Mouse (Mus musculus): ENCODE measurements around the gene Arl3. TPM values are rescaled to one million over a fixed set of nuclear protein-coding genes. Genes with fewer than 3 reads are reported as not detected.

The Arl3 gene
- polyA plus RNA-seq (2012; rRNA removed) = 93.7 and 103 TPM in 2 replicates

- DNase-seq (ENCODE audit: low spot score) = peak; percentile 76
These were observed at the start of gene Arl3, which contains the start of gene Sfxn2 for GRCm38 (mm10) chr19:46572951-46573937. Gene Arl3 (minus strand): TSS chr19:46573198. Gene Sfxn2 (plus strand): TSS chr19:46573365.

DNA sequence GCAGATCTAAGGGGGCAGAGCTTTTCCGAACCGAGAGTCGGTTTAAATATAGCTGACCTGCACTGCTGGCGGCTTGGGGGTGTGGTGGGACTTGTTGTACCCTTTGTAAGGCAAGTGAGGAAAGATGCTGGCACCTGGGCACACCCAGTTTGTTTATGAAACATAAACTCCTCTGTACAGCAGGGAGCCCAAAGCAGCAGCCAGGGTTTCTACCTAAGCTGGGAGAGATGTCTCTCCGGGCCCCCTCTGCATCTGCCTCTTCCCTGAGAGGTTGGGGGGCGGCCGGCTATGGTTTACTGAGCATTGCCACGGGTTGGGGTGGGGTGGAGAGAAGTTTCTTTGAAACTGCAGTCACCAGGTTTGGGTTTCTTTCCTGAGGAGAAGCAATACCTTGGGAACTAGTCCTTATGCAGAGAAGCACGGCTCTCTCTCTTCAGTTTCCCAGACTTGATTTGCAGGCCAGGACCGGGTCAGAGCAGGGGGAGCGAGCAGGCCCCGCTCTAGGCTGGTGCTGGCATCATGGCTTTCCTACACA lies 49.7 kb upstream of the Arl3 start:
- DNase-seq (ENCODE audit: low spot score) = no peak

- DNase-seq (ENCODE audit: low spot score) = no peak
These were observed 48.5 kb upstream of the Arl3 start for GRCm38 (mm10) chr19:46621236-46622183.

- DNase-seq (ENCODE audit: low spot score) = no peak
These were observed 47.2 kb upstream of the Arl3 start for GRCm38 (mm10) chr19:46620016-46620808.

GRCm38 (mm10) chr19:46619518-46619917 lies 46.5 kb upstream of the Arl3 start:
- no peak for DNase-seq (ENCODE audit: low spot score)

- DNase-seq (ENCODE audit: low spot score) = no peak
These were observed 46.0 kb upstream of the Arl3 start for GRCm38 (mm10) chr19:46619001-46619400.

DNA sequence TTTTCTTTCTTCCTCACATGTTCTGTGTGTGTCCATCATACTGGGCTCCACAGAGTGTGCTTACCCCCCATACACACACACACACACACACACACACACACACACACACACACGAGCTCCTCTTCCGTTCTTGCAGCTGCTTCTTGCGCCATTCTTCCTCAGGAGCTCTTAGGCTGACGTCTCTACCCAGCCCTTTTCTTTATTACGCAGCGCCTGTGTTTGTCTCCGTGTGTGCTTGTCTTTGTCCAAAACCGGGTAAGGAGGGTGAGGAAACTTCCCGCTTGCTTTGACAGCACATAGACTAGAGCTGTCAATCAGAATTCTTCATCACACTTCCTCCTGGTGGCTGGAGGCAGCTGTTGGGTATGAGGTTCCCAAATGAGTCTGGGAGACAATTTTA lies 45.3 kb upstream of the Arl3 start:
- DNase-seq (ENCODE audit: low spot score) = no peak

DNA sequence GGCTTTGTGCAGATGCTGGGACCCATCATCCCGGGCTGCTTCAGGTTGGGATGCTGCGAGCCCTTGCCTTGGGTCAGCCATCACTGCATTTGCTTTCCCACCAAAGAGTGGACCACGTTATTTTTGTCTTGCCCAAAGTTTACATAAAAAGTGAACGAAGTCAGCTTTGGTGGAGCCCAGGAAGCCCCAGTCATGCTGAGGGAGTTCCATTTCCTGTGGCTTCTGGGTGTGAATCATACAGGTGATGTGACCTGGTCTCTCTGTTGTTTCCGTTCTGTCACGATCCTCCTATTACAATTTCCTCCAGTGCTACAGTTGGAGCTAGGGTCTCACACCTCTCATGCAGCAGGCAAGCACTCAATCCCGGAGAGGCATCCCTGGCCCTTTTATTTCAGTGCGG lies 44.4 kb upstream of the Arl3 start:
- DNase-seq (ENCODE audit: low spot score) = no peak

DNA sequence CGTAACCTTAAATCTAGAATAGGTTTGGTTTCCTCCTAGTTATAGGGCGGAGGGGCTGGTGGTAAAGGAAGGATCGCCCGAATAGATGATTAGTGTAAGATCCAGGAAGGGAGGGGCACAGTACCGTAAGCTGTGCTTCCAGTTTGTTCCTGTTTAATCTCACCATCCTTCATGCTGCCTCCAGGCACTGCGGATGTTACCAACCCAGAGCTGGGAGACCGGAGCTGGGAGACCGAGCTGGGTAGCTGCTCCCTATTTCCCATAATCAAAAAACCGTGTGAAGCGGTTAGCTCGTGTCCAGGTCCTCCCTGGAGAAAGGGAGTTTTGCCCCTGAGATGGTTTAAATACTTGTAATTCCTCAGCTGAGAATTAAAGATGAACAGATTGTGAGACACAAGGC lies 43.4 kb upstream of the Arl3 start:
- no peak for DNase-seq (ENCODE audit: low spot score)

DNA sequence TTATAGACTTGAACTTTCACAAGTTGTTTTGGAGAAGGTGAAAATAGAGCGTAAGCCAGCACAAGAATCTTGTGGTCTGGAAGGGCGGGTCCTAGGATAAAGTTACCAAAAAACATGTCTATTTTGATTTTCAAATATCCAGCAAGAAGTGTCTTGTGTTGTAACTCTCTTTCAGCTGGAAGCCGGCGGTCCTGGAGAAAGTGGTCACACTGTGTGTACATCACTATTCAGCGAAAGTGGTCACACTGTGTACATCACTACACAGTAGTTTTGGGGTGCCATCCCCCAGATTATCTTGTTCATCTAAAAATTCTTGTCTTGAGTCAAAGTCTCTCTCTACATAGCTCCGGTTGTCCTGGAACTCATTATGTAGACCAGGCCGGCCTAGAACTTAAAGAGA lies 35.2 kb upstream of the Arl3 start:
- no peak for DNase-seq (ENCODE audit: low spot score)

- no peak for DNase-seq (ENCODE audit: low spot score)
These were observed 34.4 kb upstream of the Arl3 start for GRCm38 (mm10) chr19:46607424-46607823.

GRCm38 (mm10) chr19:46606718-46607117 lies 33.7 kb upstream of the Arl3 start:
- no peak for DNase-seq (ENCODE audit: low spot score)

DNA sequence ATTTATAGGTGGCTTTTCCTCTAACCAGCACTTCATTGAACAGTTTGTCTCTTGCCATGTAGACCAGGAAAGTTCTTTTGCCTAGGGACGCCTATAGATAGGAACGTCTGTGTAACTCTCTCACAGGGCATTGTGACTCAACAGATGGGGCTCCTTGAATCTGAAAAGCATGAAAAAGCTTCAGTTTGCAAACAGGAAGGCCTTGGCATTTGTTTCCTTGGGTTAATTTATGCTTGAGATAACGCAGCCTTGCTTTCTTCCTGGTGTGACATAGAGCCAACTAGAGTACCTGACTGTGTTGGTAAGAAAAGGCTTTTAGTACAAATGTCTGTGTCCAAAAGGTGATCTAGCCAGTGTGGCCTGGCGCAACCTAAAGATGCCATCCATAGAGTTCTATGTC lies 29.4 kb upstream of the Arl3 start:
- no peak for DNase-seq (ENCODE audit: low spot score)

DNA sequence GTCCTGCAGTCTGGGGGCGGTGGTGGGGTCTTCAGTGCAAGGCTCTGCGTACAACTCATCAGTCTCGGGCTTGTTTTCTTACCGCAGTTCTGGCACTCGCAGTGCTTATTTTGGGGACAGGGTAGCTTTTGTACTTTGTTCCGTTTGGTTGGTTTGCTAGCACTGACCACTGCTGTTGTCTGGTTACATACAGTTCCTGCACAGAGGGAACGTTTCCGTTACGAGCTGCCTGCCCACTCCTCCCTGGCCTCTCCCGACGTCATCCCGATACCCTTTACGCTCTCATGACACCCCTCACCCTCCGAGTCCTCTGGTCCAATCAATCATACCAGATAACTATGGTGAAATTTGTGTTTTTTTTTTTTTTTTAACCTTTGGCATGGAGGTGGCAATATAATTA lies 28.5 kb upstream of the Arl3 start:
- DNase-seq (ENCODE audit: low spot score) = no peak

DNA sequence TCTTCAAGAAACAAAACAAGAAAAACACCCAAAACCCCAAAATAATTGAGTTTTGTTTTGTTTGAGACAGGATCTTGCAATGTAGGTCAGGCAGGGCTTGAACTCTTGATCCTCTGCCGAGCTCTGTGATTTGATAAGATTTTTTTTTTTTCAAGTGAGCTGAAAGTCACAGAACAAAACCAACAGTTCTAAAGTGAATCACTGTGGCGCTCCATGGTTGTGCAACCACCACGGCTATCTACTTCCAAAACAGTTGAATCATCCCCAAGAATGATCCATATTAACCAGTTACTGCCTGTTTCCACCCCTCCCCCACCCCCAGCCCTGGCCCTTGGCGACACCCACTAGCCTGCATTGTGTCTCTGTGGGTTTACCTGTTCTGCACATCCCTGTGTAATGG lies 27.4 kb upstream of the Arl3 start:
- no peak for DNase-seq (ENCODE audit: low spot score)

DNA sequence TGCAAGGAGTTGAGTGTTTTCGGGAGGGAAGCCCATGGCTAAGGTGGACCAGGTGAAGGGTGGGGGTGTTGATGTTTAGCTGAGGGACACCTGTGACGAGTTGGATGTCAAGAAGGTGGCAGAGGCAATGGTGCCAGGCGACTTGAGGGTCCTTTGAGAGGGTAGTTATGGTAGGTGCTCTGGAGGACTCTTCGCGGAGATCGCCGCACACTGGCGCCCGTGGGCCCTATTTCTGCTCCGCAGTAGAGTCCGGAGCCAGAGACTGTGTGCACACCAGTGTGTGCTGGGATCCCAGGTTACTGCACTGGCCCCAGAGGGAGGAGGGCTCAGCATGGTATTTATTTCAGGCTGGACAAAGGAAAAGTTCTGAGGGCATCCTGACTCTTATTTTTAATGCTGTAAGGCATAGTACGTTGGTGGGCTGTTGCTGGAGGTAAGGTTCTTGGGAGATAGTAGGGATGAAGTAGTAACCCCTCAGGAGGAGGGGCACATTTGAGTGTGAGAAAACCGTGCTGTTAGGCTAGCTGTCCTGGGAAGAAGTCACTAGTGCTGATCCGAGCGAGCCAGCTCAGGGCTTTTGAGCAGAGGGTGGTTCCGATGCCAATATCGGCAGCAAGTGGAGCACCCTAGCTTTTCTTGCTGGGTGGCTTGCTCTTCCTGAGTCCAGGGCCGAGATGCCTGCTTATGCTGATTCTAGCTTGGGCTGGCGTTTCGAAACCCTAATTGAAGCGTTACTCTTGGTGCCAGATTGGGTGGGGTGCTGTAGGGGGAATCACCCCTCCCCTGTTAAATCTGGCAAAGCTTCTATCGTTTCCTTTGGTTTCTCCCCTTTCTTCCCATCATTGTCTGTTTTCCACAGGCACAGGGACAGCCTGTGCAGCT lies 26.6 kb upstream of the Arl3 start:
- peak; percentile 39 for DNase-seq (ENCODE audit: low spot score)

- peak; percentile 85 for DNase-seq (ENCODE audit: low spot score)
These were observed 25.8 kb upstream of the Arl3 start, which contains the start of gene Wbp1l for GRCm38 (mm10) chr19:46598720-46599252. Gene Wbp1l (plus strand): TSS chr19:46599084.

GRCm38 (mm10) chr19:46598187-46598586 lies 25.2 kb upstream of the Arl3 start:
- no peak for DNase-seq (ENCODE audit: low spot score)

DNA sequence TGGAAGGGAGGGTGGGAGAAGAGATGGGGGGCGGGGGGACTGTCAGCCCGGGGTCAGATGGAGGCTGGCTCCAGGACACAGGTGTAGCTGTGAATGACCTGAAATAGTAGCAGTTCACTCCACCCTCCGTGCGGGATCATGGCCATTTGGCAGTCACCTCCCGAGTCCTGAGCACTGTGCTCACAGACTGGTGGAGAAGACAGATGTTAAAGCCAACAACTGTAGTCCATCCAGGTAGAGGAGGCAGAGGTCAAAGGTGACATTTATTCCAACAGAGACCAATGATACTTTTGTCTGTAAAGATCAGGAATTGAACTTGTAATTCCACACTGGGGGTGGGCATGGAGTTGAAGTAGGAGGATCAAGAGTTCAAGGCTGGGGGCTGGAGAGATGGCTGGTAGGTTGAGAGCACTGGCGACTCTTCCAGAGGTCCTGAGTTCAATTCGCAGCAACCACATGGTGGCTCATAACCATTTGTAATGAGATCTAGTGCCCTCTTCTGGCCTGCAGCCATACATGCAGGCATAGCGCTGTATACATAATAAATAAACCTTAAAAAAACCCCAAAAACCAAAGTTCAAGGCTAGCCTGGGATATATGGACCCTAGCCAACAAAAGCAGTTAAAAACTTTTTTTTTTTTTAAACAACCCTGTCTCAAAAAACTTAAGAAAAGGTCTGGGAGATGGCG lies 19.9 kb upstream of the Arl3 start:
- DNase-seq (ENCODE audit: low spot score) = no peak

All from urinary bladder, adult 2 months (tissue).